Mouse (Mus musculus) neural tube, embryonic 11.5 days (tissue): ENCODE data around the gene Nupr1. TPM values are rescaled to one million over a fixed set of nuclear protein-coding genes. Genes with fewer than 3 reads are reported as not detected.

ENCODE experiments used
- ATAC-seq: fragments of 200-750 bp; cut with Nextera tagmentation; 2 replicates; pipeline ENCODE4 v1.8.0; 2017; ENCODE audit warnings: moderate number of reproducible peaks, mild to moderate bottlenecking, moderate TSS enrichment, moderate library complexity; ENCODE audit not compliant: insufficient read depth, low FRiP score, low TSS enrichment
- DNase-seq: peaks from one replicate; pipeline ENCODE4 v3.0.0-alpha.2; 2015; ENCODE audit warnings: low spot score
- H3K27ac ChIP-seq: fragments of 300-500 bp; sonication (generic); 2 replicates; pipeline ENCODE4 v1.5.1; 2014; ENCODE audit warnings: low read depth, mild to moderate bottlenecking, low read length
- H3K27me3 ChIP-seq: fragments of 300-500 bp; sonication (generic); 2 replicates; pipeline ENCODE4 v1.6.1; 2014; ENCODE audit warnings: mild to moderate bottlenecking, low read length, mixed read lengths; ENCODE audit not compliant: control insufficient read depth, insufficient read depth
- H3K36me3 ChIP-seq: fragments of 300-500 bp; sonication (generic); 2 replicates; pipeline ENCODE4 v1.6.1; 2014; ENCODE audit warnings: mild to moderate bottlenecking, low read length, moderate library complexity, mixed read lengths; ENCODE audit not compliant: control insufficient read depth, insufficient read depth
- H3K4me1 ChIP-seq: fragments of 300-500 bp; sonication (generic); 2 replicates; pipeline ENCODE4 v1.6.1; 2014; ENCODE audit warnings: low read length, mixed read lengths; ENCODE audit not compliant: control insufficient read depth, insufficient read depth
- H3K4me2 ChIP-seq: fragments of 300-500 bp; sonication (generic); 2 replicates; pipeline ENCODE4 v1.6.1; 2014; ENCODE audit warnings: low read depth, mild to moderate bottlenecking, moderate library complexity
- H3K4me3 ChIP-seq: fragments of 300-500 bp; sonication (generic); 2 replicates; pipeline ENCODE4 v1.5.1; 2014; ENCODE audit warnings: low read depth, low read length
- H3K9ac ChIP-seq: fragments of 300-500 bp; sonication (generic); 2 replicates; pipeline ENCODE4 v1.6.1; 2014; ENCODE audit warnings: mild to moderate bottlenecking, low read length
- H3K9me3 ChIP-seq: fragments of 300-500 bp; sonication (generic); 2 replicates; pipeline ENCODE4 v1.6.1; 2016; ENCODE audit warnings: low read length; ENCODE audit not compliant: control insufficient read depth
- WGBS: fragments of 180-500 bp; shearing (Covaris S2); extraction: QIAGEN DNeasy Blood & Tissue Kit; methylation state at CpG from one replicate; pipeline ENCODE4 v1.1.7; 2014; 5-methylcytosine and 5-hydroxymethylcytosine counted together
- polyA plus RNA-seq: library from polyadenylated mRNA; unstranded; fragments of >200 nt; fragmentation: Nextera tagmentation; extraction: Ambion mirVana; gene quantifications from 2 replicates; pipeline ENCODE4 v1.2.1, GENCODE M21; 2014

Gene Nupr1
- polyA plus RNA-seq, 1 experiment from 2014 or later, result 1.1 TPM

DNA sequence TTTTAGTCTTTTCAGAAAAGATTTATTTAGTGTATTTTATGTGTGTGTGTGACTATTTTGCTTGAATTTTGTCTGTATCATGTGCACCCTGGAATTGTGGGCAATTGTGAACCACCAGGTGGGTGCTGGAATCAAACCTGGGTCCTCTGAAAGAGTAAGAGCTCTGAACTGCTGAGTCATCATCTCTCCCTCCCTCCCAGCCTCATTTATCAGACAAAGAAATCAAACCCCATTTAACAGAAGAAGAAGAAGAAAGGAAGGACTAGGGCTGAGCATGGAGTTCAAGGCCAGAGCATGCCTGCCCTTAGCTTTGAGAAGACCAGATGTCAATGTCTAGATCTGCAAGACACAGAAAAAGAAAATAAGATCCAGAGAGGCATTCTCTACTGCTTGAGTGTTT lies 4.7 kb upstream of the Nupr1 start:
- DNase-seq, result no peak
- no peaks in the 10 kb centered on the region for H3K36me3 ChIP-seq
- no peaks in the 10 kb centered on the region for H3K4me1 ChIP-seq
- no peaks in the 10 kb centered on the region for H3K9me3 ChIP-seq
- no peak overlapping the region for H3K4me2 ChIP-seq
- H3K4me3 ChIP-seq, result no peak overlapping the region
- no peak overlapping the region for H3K9ac ChIP-seq
- no peaks in the 10 kb centered on the region for H3K27me3 ChIP-seq
- no peak overlapping the region for H3K27ac ChIP-seq
- ATAC-seq, result no peak

GRCm38 (mm10) chr7:126632478-126632877 lies 1.8 kb upstream of the Nupr1 start:
- H3K4me2 ChIP-seq, result no peak overlapping the region
- H3K4me3 ChIP-seq, result no peak overlapping the region
- no peaks in the 10 kb centered on the region for H3K9me3 ChIP-seq
- no peaks in the 10 kb centered on the region for H3K36me3 ChIP-seq
- no peak overlapping the region for H3K27ac ChIP-seq
- no peaks in the 10 kb centered on the region for H3K4me1 ChIP-seq
- no peak overlapping the region for H3K9ac ChIP-seq
- DNase-seq (no peak), ATAC-seq (no peak)
- WGBS, result 86% methylated on average over 2 of the region's 2 CpGs
- H3K27me3 ChIP-seq, result no peaks in the 10 kb centered on the region

DNA sequence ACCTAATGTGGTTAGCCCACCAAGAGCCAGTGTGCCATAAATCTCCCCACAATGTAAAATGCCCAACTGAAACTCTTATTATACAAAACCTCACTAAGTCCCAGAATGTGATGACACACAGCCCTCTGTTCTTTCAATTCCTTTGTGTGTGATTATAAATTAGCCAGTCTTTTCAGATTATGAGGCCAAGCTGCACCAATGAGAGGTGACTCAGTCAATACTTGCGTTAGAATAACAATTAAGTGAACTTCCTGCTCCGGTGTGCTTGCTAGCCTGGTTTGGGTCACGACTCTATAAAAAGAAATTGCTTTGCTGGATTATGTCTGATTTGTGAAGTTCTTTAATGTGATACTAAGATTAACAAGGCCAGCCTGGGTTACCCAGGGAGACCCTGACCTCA lies 746 bp downstream of the Nupr1 start:
- H3K4me2 ChIP-seq, result no peak overlapping the region
- WGBS, result 42% methylated on average over 3 of the region's 3 CpGs
- no peak for ATAC-seq

DNA sequence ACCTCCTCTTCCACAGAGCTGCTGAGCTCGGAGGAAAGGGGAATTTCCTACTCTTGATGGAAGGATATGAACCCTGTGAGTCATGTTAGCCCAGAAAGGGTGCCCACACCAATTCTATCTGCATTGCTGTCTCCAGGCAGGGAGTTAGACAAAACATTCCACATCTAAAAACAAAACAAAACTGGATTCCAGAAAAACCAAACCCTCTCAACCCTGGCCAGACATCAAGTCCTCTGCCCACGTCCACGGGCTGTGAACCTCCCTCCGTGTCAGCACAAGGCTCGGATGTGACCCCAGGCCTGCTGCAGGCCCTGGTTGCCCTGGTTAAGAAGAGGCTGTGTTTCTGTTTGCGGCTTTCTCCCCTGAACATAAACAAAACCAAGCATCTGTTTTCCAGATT lies 2.5 kb downstream of the Nupr1 start:
- H3K27me3 ChIP-seq, result no peaks in the 10 kb centered on the region
- H3K9me3 ChIP-seq, result no peaks in the 10 kb centered on the region
- no peaks in the 10 kb centered on the region for H3K4me1 ChIP-seq
- H3K4me3 ChIP-seq, result no peak overlapping the region
- ATAC-seq (no peak), DNase-seq (no peak)
- H3K27ac ChIP-seq, result no peak overlapping the region
- WGBS, result 63% methylated on average over 6 of the region's 6 CpGs
- H3K4me2 ChIP-seq, result no peak overlapping the region
- no peaks in the 10 kb centered on the region for H3K36me3 ChIP-seq
- no peak overlapping the region for H3K9ac ChIP-seq

More for the DNA sequence above, 746 bp downstream of the Nupr1 start:
- Histone ChIP-seq H3K4me1 (no peaks in the 10 kb centered on the region), H3K27me3 (no peaks in the 10 kb centered on the region), H3K4me3 (no peak overlapping the region), H3K36me3 (no peaks in the 10 kb centered on the region), H3K27ac (no peak overlapping the region), H3K9ac (no peak overlapping the region), H3K9me3 (no peaks in the 10 kb centered on the region)
- no peak for DNase-seq

DNA sequence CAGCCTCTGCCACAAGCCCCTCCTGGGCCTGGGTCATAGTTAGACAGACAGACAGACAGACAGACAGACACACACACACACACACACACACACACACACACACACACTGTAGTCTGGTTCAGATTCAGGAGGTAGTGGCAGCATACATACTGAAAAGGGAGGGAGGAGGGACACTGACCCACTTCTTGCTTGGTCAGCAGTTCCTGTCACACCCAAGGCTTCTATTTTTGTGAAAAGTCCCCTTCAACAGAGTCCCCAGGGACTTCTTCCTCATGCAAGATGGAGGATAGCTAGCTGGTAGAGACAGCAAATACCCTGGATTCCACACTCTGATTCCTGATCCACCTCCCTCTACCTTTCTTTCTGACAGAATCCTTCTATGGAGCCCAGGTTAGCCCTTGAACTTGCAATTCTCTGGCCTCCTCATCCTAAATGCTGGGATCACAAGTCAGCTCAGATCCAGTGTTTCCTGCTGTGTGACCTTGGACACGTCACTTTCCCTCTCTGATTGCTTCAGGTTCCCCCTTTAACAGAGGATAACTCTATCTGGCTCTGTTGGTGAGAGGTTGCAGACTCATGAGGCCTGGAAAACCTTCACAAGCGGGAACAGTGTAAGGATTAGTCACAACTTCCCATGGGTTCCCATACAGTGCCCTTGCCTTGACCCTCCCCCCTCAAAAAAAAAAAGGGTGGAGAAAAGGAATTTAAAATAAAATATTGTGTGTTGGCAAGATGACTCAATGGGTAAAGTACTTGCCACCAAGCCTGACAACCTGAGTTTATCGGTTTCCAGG lies 4.7 kb downstream of the Nupr1 start:
- 85% methylated on average over 3 of the region's 3 CpGs for WGBS
- H3K27me3 ChIP-seq, result no peaks in the 10 kb centered on the region
- no peak overlapping the region for H3K4me3 ChIP-seq
- H3K4me1 ChIP-seq, result no peaks in the 10 kb centered on the region; the same call in 1 of the 2 replicates
- DNase-seq, result no peak
- no peaks in the 10 kb centered on the region for H3K9me3 ChIP-seq
- no peaks in the 10 kb centered on the region for H3K36me3 ChIP-seq
- no peak overlapping the region for H3K9ac ChIP-seq
- no peak for ATAC-seq
- H3K4me2 ChIP-seq, result no peak overlapping the region
- H3K27ac ChIP-seq, result no peak overlapping the region

DNA sequence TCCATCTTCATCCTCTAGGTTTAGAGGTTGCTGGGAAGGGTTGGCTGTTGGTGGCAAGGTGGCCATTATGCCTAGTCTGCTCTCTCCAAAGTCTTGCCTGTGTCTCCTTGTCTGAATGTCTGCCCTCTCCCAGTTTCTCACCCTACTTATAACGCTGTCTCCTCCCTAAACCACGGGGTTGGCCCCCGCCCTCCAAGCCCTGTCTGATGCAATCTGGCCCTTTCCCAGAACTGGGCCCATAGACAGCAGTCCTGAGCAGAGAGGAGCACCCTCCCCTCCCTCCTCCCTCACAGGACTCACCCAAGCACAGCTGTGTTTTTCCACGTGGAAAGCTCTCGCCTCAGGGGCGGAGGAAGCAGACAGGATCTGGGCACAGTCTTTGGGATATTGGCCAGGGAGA lies 5.3 kb downstream of the Nupr1 start:
- Histone ChIP-seq H3K4me2 (no peak overlapping the region), H3K27me3 (no peaks in the 10 kb centered on the region), H3K9me3 (no peaks in the 10 kb centered on the region), H3K4me3 (no peak overlapping the region), H3K9ac (no peak overlapping the region), H3K27ac (no peak overlapping the region), H3K4me1 (no peaks in the 10 kb centered on the region; the same call in 1 of the 2 replicates), H3K36me3 (no peaks in the 10 kb centered on the region)
- no peak for DNase-seq
- WGBS, result 55% methylated on average over 6 of the region's 6 CpGs
- no peak for ATAC-seq

- no peaks in the 10 kb centered on the region; the same call in 1 of the 2 replicates for H3K4me1 ChIP-seq
- WGBS, result 72% methylated on average over 16 of the region's 16 CpGs
- H3K27me3 ChIP-seq, result no peaks in the 10 kb centered on the region
- no peaks in the 10 kb centered on the region for H3K36me3 ChIP-seq
- DNase-seq (no peak), ATAC-seq (no peak)
- no peak overlapping the region for H3K4me2 ChIP-seq
- no peak overlapping the region for H3K4me3 ChIP-seq
- no peaks in the 10 kb centered on the region for H3K9me3 ChIP-seq
- H3K9ac ChIP-seq, result no peak overlapping the region
- H3K27ac ChIP-seq, result no peak overlapping the region
Measured at GRCm38 (mm10) chr7:126624774-126625173, 5.9 kb downstream of the Nupr1 start.

- H3K9me3 ChIP-seq, result no peaks in the 10 kb centered on the region
- no peaks in the 10 kb centered on the region for H3K36me3 ChIP-seq
- DNase-seq (no peak), ATAC-seq (no peak)
- no peaks in the 10 kb centered on the region; the same call in 1 of the 2 replicates for H3K4me1 ChIP-seq
- H3K9ac ChIP-seq, result no peak overlapping the region
- WGBS, result 82% methylated on average over 1 of the region's 1 CpGs
- no peaks in the 10 kb centered on the region for H3K27me3 ChIP-seq
- H3K27ac ChIP-seq, result no peak overlapping the region
- no peak overlapping the region for H3K4me2 ChIP-seq
- H3K4me3 ChIP-seq, result no peak overlapping the region
Measured at GRCm38 (mm10) chr7:126623381-126623780, 7.3 kb downstream of the Nupr1 start.
